Mouse (Mus musculus) frontal cortex, adult (tissue): ENCODE data around the gene Adcy6.

Source experiments
- ATAC-seq: cut with Nextera tagmentation; 2 replicates; pipeline ENCODE4 v1.9.2; 2017; ENCODE audit warnings: mild to moderate bottlenecking, moderate library complexity, mixed read lengths; ENCODE audit not compliant: low TSS enrichment

The Adcy6 gene

GRCm38 (mm10) chr15:98609331-98610130 lies at the start of gene Adcy6:
Gene Adcy6 (minus strand): TSS chr15:98610076.
- ATAC-seq, result peak; percentile 76

DNA sequence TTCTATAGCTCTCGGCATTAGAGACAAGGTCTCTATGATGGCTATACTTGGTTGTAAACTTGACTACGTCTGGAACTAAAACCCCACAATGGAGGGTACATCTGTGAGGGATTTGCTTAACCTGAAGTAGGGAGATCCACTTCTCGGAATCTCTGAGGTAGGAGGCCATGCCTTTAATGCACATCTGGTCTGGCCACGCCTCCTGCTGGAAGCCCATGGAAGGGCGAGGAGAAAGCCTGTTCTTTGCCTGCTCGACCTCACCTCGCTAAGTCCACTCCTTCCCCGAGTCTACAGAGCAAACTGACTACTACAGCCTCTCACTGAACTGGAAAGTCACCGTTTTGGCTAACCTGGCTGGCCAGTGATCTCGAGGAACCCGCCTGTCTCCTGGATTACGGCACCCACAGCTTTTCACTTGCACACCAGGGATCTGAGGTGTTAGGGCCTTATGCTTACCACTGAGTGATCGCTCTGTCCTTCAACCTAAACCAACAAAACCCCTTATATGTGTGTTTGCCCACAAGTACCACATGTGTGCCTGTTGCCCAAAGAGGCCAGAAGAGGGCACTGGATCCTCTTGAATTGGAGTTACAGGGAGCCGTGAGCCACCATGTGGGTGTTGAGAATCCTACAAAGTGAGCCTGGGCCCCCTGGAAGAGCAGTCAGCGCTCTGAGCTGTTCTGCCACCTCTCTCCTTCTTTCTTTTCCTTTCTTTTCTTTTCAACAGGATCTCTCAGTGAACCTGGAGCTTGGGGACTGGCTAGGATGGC lies 47.3 kb upstream of the Adcy6 start:
- ATAC-seq, result no peak

GRCm38 (mm10) chr15:98652174-98652573 lies 42.3 kb upstream of the Adcy6 start:
- no peak for ATAC-seq

- ATAC-seq, result peak; percentile 56; the same call in 1 of the 2 replicates
Measured at GRCm38 (mm10) chr15:98651431-98651830, 41.6 kb upstream of the Adcy6 start.

- ATAC-seq, result peak; percentile 47
Measured at GRCm38 (mm10) chr15:98648071-98648470, 38.2 kb upstream of the Adcy6 start.

- no peak for ATAC-seq
Measured at GRCm38 (mm10) chr15:98647308-98647707, 37.4 kb upstream of the Adcy6 start.

GRCm38 (mm10) chr15:98646737-98647136 lies 36.9 kb upstream of the Adcy6 start:
- ATAC-seq, result no peak

GRCm38 (mm10) chr15:98645057-98646026 lies 35.5 kb upstream of the Adcy6 start:
- no peak for ATAC-seq

- ATAC-seq, result peak; percentile 21; the same call in 1 of the 2 replicates
Measured at GRCm38 (mm10) chr15:98644406-98644805, 34.5 kb upstream of the Adcy6 start.

DNA sequence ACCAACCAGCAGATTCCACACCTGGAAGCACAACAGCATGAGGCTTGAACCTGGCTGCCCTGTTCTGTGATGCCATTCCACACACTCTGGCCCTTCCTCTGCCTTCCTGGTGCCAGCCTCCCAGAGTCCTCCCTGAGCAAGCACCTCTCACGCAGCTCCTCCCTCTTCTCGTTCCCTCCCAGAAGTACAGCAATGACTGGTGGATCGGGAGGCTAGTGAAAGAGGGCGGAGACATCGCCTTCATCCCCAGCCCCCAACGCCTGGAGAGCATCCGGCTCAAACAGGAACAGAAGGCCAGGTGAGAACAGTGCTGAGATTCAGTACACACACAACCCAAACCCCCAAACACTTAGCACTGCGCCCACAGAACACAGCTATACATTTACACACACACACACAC lies 30.3 kb upstream of the Adcy6 start:
- ATAC-seq, result no peak

GRCm38 (mm10) chr15:98637155-98637554 lies 27.3 kb upstream of the Adcy6 start:
- ATAC-seq, result no peak

GRCm38 (mm10) chr15:98636517-98636916 lies 26.6 kb upstream of the Adcy6 start:
- ATAC-seq, result peak; percentile 48; the same call in 1 of the 2 replicates

DNA sequence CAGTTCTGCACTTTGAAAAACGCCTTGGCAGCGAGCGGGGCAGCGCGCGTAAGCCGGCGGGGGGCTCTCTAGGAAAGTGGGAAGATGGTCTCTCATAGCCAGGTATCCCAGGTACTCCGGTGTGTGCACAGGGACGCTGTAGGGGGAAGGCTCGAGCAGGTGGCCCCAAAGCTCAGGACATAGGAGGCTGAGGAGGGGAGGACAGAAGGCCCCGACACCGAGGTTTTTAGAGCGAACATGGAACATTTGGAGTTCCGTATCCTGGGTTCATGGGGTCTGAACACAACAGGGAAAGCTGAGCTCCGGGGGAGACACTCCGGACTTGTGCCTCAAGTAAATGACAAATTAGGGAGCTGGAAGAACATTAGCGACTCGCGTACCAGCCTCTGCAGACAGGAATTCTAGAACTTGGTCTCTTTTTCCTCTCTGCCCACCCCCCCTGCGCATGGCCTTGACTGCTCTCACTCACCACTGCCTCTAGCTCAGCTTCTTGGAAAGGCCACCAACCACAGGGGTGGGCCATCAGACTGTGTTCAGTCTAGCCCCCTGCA lies 25.5 kb upstream of the Adcy6 start:
- no peak for ATAC-seq

GRCm38 (mm10) chr15:98634541-98635081 lies 24.7 kb upstream of the Adcy6 start:
- peak; percentile 48; the same call in 1 of the 2 replicates for ATAC-seq

GRCm38 (mm10) chr15:98633822-98634470 lies 24.1 kb upstream of the Adcy6 start:
- no peak for ATAC-seq

GRCm38 (mm10) chr15:98632921-98633320 lies 23.0 kb upstream of the Adcy6 start:
- ATAC-seq, result no peak

DNA sequence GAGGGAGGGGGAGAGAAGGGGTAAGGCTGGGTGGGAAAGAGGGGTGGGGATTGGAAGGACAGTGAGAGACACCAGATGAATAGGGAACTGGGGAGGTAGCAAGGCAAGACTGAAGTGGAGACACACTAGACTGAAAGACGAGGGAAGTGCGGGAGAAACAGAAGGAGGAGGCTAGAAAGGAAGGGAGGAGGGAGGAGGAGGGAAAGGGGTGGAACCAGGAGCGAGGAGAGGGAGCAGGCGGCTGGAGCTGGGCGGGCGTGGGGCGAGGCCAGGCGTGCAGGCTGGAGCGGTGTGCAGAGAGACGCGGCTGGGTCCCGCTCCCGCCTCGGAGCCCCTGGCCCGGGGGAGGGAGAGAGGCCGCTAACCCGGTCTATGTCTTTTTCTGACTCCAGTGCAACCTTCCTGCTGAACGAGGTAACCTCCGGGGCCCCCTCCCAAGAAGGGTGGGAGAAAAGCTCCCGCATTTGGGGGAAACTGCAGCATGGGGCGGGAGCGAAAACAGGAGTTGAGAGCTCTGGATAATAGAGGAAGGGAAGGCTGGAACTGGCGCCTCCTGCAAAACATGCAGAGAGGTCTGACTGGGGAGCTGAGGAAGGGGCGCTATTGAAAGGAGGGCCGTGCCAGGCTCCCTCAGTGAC lies 22.4 kb upstream of the Adcy6 start:
- peak; percentile 29; the same call in 1 of the 2 replicates for ATAC-seq

- no peak for ATAC-seq
Measured at GRCm38 (mm10) chr15:98631493-98631892, 21.6 kb upstream of the Adcy6 start.

- ATAC-seq, result no peak
Measured at GRCm38 (mm10) chr15:98630540-98630939, 20.7 kb upstream of the Adcy6 start, which contains the start of gene Cacnb3. Gene Cacnb3 (plus strand): TSS chr15:98630840.

GRCm38 (mm10) chr15:98629464-98629863 lies 19.6 kb upstream of the Adcy6 start:
- ATAC-seq, result no peak
